Mouse (Mus musculus): ENCODE measurements around the gene Eif2s2. TPM values are rescaled to one million over a fixed set of nuclear protein-coding genes. Genes with fewer than 3 reads are reported as not detected.

Gene Eif2s2
- total RNA-seq (2023): 100 to 1,000 TPM in 1 of 2 experiments, 10 to 100 TPM in 1; 92.9 to 101 TPM

GRCm38 (mm10) chr2:154892201-154893044, at the start of gene Eif2s2:
Gene Eif2s2 (minus strand): TSS chr2:154892935.

Other genes starting within 250 kb of the Eif2s2 start
- gene Chmp4b, start 241.2 kb downstream of the Eif2s2 start, total RNA-seq (2023): 100 to 1,000 TPM; 151 to 184 TPM
- gene Gm14214, start 122.9 kb downstream of the Eif2s2 start, total RNA-seq (2023): not detected
- gene Raly, start 101.8 kb downstream of the Eif2s2 start, total RNA-seq (2023): 100 to 1,000 TPM; 249 to 254 TPM
- not detected for gene a, start 101.5 kb downstream of the Eif2s2 start, total RNA-seq (2023)
- gene Gm14226, start 125.3 kb upstream of the Eif2s2 start, total RNA-seq (2023): not detected
- 10 to 100 TPM; 28.2 to 31.6 TPM for gene Ahcy, start 181.6 kb upstream of the Eif2s2 start, total RNA-seq (2023)
- 10 to 100 TPM; 79.6 to 90.1 TPM for gene Itch, start 240.6 kb upstream of the Eif2s2 start, total RNA-seq (2023)

All from T-cell, adult 66 days (primary cell).